Mouse (Mus musculus) lung, adult 2 months (tissue): ENCODE data around the gene Zdhhc14. TPM values are rescaled to one million over a fixed set of nuclear protein-coding genes. Genes with fewer than 3 reads are reported as not detected.

Experiments
- DNase-seq: peaks from one replicate; pipeline ENCODE4 v3.0.0; 2022
- H3K4me1 ChIP-seq: fragments of 200-500 bp; 2 replicates; pipeline ENCODE4 v1.6.1; 2011; ENCODE audit warnings: low read length; ENCODE audit not compliant: control insufficient read depth, insufficient read depth
- H3K4me3 ChIP-seq: fragments of 200-500 bp; replicated peaks from 2 replicates; pipeline ENCODE3; 2011; ENCODE audit warnings: low read depth, mild to moderate bottlenecking, control low read depth, low read length; ENCODE audit errors: extremely low read depth
- CTCF ChIP-seq: fragments of 200-500 bp; IDR thresholded peaks from 2 replicates; pipeline ENCODE4 v1.5.1; 2011; ENCODE audit warnings: mild to moderate bottlenecking, low read length, control low read depth; ENCODE audit not compliant: insufficient read depth
- POLR2A ChIP-seq: fragments of 200-500 bp; IDR thresholded peaks from 2 replicates; pipeline ENCODE4 v1.6.1; 2011; ENCODE audit warnings: low read depth, mild to moderate bottlenecking, control low read depth, low read length, borderline replicate concordance; ENCODE audit errors: extremely low read depth
- WGBS: fragments of 180-500 bp; shearing (Covaris S2); methylation state at CpG from one replicate; pipeline ENCODE4 v1.1.7; 2018; 5-methylcytosine and 5-hydroxymethylcytosine counted together
- polyA plus RNA-seq: library from polyadenylated mRNA; depleted of rRNA; stranded (reverse); fragments of >200 nt; gene quantifications from 2 replicates; pipeline ENCODE4 v1.2.3, GENCODE M21; 2012

The Zdhhc14 gene
- polyA plus RNA-seq, 1 experiment, result 5.8 TPM

- TF ChIP-seq POLR2A, result no peak
- no peak for TF ChIP-seq CTCF
- WGBS, result 83% methylated on average over 8 of the region's 8 CpGs
- Histone ChIP-seq H3K4me3 (no peak overlapping the region), H3K4me1 (no peaks in the 10 kb centered on the region)
- no peak for DNase-seq
These were observed 11.8 kb downstream of the Zdhhc14 start for GRCm38 (mm10) chr17:5503981-5504760.

DNA sequence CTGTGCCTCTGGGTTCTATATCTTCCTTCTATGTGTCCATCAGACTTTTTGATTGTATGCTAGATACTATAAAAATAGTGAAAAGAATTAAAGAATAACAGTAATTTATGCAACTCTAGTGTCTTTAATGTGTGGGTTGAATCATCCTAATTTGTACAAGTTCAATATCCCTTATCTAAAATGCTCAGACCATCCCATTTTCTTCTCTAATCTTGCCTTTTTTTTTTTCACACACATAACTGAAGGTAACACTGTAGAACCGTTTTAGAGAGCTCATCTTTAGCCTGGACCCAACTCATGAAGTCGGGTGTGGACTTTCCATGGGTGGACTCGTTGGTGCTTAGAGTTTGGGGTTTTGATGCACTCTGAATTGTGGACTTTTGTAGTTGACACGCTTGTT lies 12.6 kb downstream of the Zdhhc14 start:
- DNase-seq, result no peak
- TF ChIP-seq POLR2A (no peak), CTCF (no peak)
- H3K4me3 ChIP-seq, result no peak overlapping the region
- 78% methylated on average over 4 of the region's 4 CpGs for WGBS
- no peaks in the 10 kb centered on the region for H3K4me1 ChIP-seq

- TF ChIP-seq CTCF (no peak), POLR2A (no peak)
- H3K4me1 ChIP-seq, result no peaks in the 10 kb centered on the region
- no peak overlapping the region for H3K4me3 ChIP-seq
- WGBS, result 41% methylated on average over 7 of the region's 7 CpGs
- no peak for DNase-seq
These were observed 14.2 kb downstream of the Zdhhc14 start for GRCm38 (mm10) chr17:5506553-5506952.

- Histone ChIP-seq H3K4me3 (no peak overlapping the region), H3K4me1 (no peaks in the 10 kb centered on the region)
- no peak for DNase-seq
- TF ChIP-seq CTCF (no peak), POLR2A (no peak)
- WGBS, result 55% methylated on average over 5 of the region's 5 CpGs
These were observed 14.6 kb downstream of the Zdhhc14 start for GRCm38 (mm10) chr17:5506988-5507387.

DNA sequence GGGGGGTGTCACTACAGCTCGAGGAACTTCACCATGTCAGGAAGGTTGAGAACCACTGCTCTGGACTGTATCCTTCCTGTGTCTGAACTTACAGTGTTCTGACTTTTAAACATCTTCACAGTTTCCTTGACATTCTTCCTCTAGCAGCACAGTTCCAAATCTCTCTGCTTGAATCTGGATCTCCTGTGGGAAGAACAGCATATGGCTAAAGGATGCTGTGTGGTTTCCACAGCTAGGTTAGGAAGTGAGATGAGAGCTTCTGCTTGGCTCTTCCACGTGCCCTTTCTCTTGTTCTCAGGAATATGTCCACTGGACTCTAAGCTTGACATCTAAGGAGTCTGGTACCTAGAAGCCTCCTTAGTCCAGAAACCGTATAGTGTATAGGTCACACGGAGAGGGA lies 15.7 kb downstream of the Zdhhc14 start:
- no peak for TF ChIP-seq POLR2A
- TF ChIP-seq CTCF, result no peak
- no peak for DNase-seq
- WGBS, result 79% methylated on average over 4 of the region's 4 CpGs

DNA sequence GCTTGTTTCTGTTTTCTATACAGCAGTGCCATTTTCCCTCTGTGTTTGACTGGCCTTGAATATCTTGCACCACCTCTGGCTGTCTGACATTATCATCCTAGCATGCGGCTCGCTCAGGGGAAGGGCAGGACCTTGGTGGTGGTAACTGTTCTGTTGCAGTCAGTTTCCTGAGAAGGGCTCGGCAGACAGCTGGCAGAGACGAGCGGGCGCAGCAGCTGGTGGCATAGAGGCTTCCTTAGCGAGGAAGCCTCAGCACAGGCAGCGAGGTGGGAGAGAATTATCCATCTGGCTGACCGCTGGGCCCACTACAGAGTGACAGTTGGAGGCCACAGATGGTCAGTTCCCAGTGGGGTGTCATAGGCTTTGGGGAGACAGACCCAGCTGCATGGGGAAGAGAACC lies 18.2 kb downstream of the Zdhhc14 start:
- WGBS, result 67% methylated on average over 9 of the region's 9 CpGs
- Histone ChIP-seq H3K4me3 (no peak overlapping the region), H3K4me1 (no peaks in the 10 kb centered on the region)
- TF ChIP-seq POLR2A (no peak), CTCF (no peak)
- no peak for DNase-seq

More for the DNA sequence above, 15.7 kb downstream of the Zdhhc14 start:
- H3K4me1 ChIP-seq, result no peaks in the 10 kb centered on the region
- H3K4me3 ChIP-seq, result no peak overlapping the region

- 70% methylated on average over 6 of the region's 6 CpGs for WGBS
- no peak overlapping the region for H3K4me3 ChIP-seq
- TF ChIP-seq CTCF, result no peak
- TF ChIP-seq POLR2A, result no peak
- DNase-seq, result no peak
- H3K4me1 ChIP-seq, result no peaks in the 10 kb centered on the region
These were observed 19.4 kb downstream of the Zdhhc14 start for GRCm38 (mm10) chr17:5511724-5512123.

GRCm38 (mm10) chr17:5519466-5519865 lies 27.1 kb downstream of the Zdhhc14 start:
- no peaks in the 10 kb centered on the region for H3K4me1 ChIP-seq
- TF ChIP-seq CTCF (no peak), POLR2A (no peak)
- DNase-seq, result no peak
- WGBS, result 91% methylated on average over 10 of the region's 10 CpGs
- H3K4me3 ChIP-seq, result no peak overlapping the region

- WGBS, result 81% methylated on average over 13 of the region's 13 CpGs
These were observed 27.7 kb downstream of the Zdhhc14 start for GRCm38 (mm10) chr17:5519910-5520592.

DNA sequence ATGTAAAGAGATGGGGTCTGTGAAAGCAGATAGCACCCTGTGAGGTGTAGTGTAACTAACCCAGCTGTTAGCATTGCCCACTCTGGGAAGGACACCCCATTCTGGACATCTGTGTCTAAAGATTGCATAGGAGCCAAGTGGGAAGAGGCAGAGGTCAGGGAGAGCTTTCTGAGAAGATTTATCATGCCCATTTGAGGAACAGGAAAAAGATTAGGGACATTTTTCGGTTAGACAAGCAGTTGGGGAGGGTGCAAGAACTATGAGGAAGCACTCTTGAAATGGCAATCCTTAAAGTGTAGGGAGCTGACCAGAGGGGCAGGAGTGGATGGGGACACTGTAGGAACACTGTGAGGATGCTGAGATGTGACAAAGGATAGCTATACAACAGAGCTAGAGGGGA lies 29.2 kb downstream of the Zdhhc14 start:
- no peak for DNase-seq
- Histone ChIP-seq H3K4me1 (no peaks in the 10 kb centered on the region), H3K4me3 (no peak overlapping the region)
- WGBS, result 42% methylated on average over 1 of the region's 1 CpGs
- no peak for TF ChIP-seq CTCF
- TF ChIP-seq POLR2A, result no peak

More at GRCm38 (mm10) chr17:5519910-5520592, 27.7 kb downstream of the Zdhhc14 start:
- Histone ChIP-seq H3K4me1 (no peaks in the 10 kb centered on the region), H3K4me3 (no peak overlapping the region)
- no peak for TF ChIP-seq POLR2A
- no peak for TF ChIP-seq CTCF
- DNase-seq, result no peak
